Mouse (Mus musculus) liver, embryonic 11.5 days (tissue): ENCODE results near the gene Grk3. TPM values are rescaled to one million over a fixed set of nuclear protein-coding genes. Genes with fewer than 3 reads are reported as not detected.

Experiments used
- ATAC-seq: fragments of 200-750 bp; cut with Nextera tagmentation; replicated peaks from 2 replicates; pipeline ENCODE4 v1.8.0; 2017; ENCODE audit warnings: moderate number of reproducible peaks, mild to moderate bottlenecking, moderate TSS enrichment, moderate library complexity; ENCODE audit not compliant: low FRiP score
- DNase-seq: peaks from one replicate; pipeline ENCODE4 v3.0.0-alpha.2; 2017; ENCODE audit warnings: low spot score
- H3K27ac ChIP-seq: fragments of 300-500 bp; sonication (generic); 2 replicates; pipeline ENCODE4 v1.5.1; 2014; ENCODE audit warnings: mild to moderate bottlenecking, low read depth, low read length, control low read depth
- H3K27me3 ChIP-seq: fragments of 300-500 bp; sonication (generic); replicated peaks from 2 replicates; pipeline ENCODE4 v1.6.1; 2014; ENCODE audit warnings: low read length, mixed read lengths; ENCODE audit not compliant: control insufficient read depth, insufficient read depth
- H3K36me3 ChIP-seq: fragments of 300-500 bp; sonication (generic); 2 replicates; pipeline ENCODE4 v1.6.1; 2014; ENCODE audit warnings: mild to moderate bottlenecking, low read length, moderate library complexity, mixed read lengths; ENCODE audit not compliant: control insufficient read depth, insufficient read depth
- H3K4me1 ChIP-seq: fragments of 300-500 bp; sonication (generic); replicated peaks from 2 replicates; pipeline ENCODE4 v1.6.1; 2014; ENCODE audit warnings: low read length, mixed read lengths; ENCODE audit not compliant: control insufficient read depth, insufficient read depth
- H3K4me2 ChIP-seq: fragments of 300-500 bp; sonication (generic); 2 replicates; pipeline ENCODE4 v1.6.1; 2014; ENCODE audit warnings: mild to moderate bottlenecking, control low read depth, moderate library complexity
- H3K4me3 ChIP-seq: fragments of 300-500 bp; sonication (generic); 2 replicates; pipeline ENCODE4 v1.5.1; 2014; ENCODE audit warnings: low read depth, low read length, control low read depth
- H3K9ac ChIP-seq: fragments of 300-500 bp; sonication (generic); 2 replicates; pipeline ENCODE4 v1.6.1; 2014; ENCODE audit warnings: low read depth, low read length, control low read depth
- H3K9me3 ChIP-seq: fragments of 300-500 bp; sonication (generic); 2 replicates; pipeline ENCODE4 v1.6.1; 2016; ENCODE audit warnings: low read length, inconsistent platforms, mixed read lengths; ENCODE audit not compliant: control insufficient read depth
- WGBS: fragments of 180-500 bp; shearing (Covaris S2); extraction: QIAGEN DNeasy Blood & Tissue Kit; methylation state at CpG from one replicate; pipeline ENCODE4 v1.1.7; 2014; 5-methylcytosine and 5-hydroxymethylcytosine counted together
- polyA plus RNA-seq: library from polyadenylated mRNA; unstranded; fragments of >200 nt; fragmentation: Nextera tagmentation; extraction: Ambion mirVana; gene quantifications from 2 replicates; pipeline ENCODE4 v1.2.1, GENCODE M21; 2014

The Grk3 gene
- polyA plus RNA-seq, 1 experiment from 2014 or later: 4.2 TPM

- Histone ChIP-seq H3K27ac (no peak overlapping the region), H3K36me3 (no peaks in the 10 kb centered on the region), H3K9ac (no peak overlapping the region), H3K27me3 (no peaks in the 10 kb centered on the region), H3K9me3 (no peaks in the 10 kb centered on the region), H3K4me2 (no peak overlapping the region), H3K4me1 (no peaks in the 10 kb centered on the region), H3K4me3 (no peak overlapping the region)
- 90% methylated on average over 12 of the region's 12 CpGs for WGBS
- DNase-seq: no peak
- ATAC-seq: no peak
Measured at GRCm38 (mm10) chr5:112941001-112941400, 74.6 kb downstream of the Grk3 start.

GRCm38 (mm10) chr5:112936632-112937031, 79.0 kb downstream of the Grk3 start:
- Histone ChIP-seq H3K4me1 (no peaks in the 10 kb centered on the region), H3K27me3 (no peaks in the 10 kb centered on the region), H3K4me3 (no peak overlapping the region), H3K27ac (no peak overlapping the region), H3K9ac (no peak overlapping the region), H3K36me3 (no peaks in the 10 kb centered on the region), H3K9me3 (no peaks in the 10 kb centered on the region), H3K4me2 (no peak overlapping the region)
- DNase-seq (no peak), ATAC-seq (no peak)
- 75% methylated on average over 10 of the region's 10 CpGs for WGBS

GRCm38 (mm10) chr5:112935436-112935835, 80.2 kb downstream of the Grk3 start:
- 89% methylated on average over 8 of the region's 8 CpGs for whole genome bisulfite sequencing

GRCm38 (mm10) chr5:112932878-112933567, 82.6 kb downstream of the Grk3 start:
- Histone ChIP-seq H3K27ac (no peak overlapping the region), H3K9ac (no peak overlapping the region), H3K4me1 (peaks cover 3% of the 10 kb centered on the region; the same call in 1 of the 2 replicates), H3K9me3 (no peaks in the 10 kb centered on the region), H3K4me2 (no peak overlapping the region), H3K4me3 (no peak overlapping the region), H3K27me3 (no peaks in the 10 kb centered on the region), H3K36me3 (no peaks in the 10 kb centered on the region)
- WGBS: 74% methylated on average over 11 of the region's 11 CpGs
- DNase-seq (no peak), ATAC-seq (no peak)

More at GRCm38 (mm10) chr5:112935436-112935835, 80.2 kb downstream of the Grk3 start:
- H3K9ac ChIP-seq: no peak overlapping the region
- no peak overlapping the region for H3K4me2 ChIP-seq
- no peak overlapping the region for H3K4me3 ChIP-seq
- DNase-seq (no peak), ATAC-seq (no peak)
- H3K27me3 ChIP-seq: no peaks in the 10 kb centered on the region
- no peak overlapping the region for H3K27ac ChIP-seq
- H3K4me1 ChIP-seq: no peaks in the 10 kb centered on the region
- no peaks in the 10 kb centered on the region for H3K36me3 ChIP-seq
- no peaks in the 10 kb centered on the region for H3K9me3 ChIP-seq

- peaks cover 3% of the 10 kb centered on the region; the same call in 1 of the 2 replicates for H3K4me1 ChIP-seq
- H3K4me2 ChIP-seq: no peak overlapping the region
- H3K27me3 ChIP-seq: no peaks in the 10 kb centered on the region
- 80% methylated on average over 5 of the region's 5 CpGs for WGBS
- ATAC-seq (no peak), DNase-seq (no peak)
- H3K9ac ChIP-seq: no peak overlapping the region
- no peaks in the 10 kb centered on the region for H3K9me3 ChIP-seq
- H3K27ac ChIP-seq: no peak overlapping the region
- no peak overlapping the region for H3K4me3 ChIP-seq
- H3K36me3 ChIP-seq: no peaks in the 10 kb centered on the region
Measured at GRCm38 (mm10) chr5:112931901-112932300, 83.7 kb downstream of the Grk3 start.

- Histone ChIP-seq H3K27ac (no peak overlapping the region), H3K36me3 (no peaks in the 10 kb centered on the region; the same call in 1 of the 2 replicates), H3K9me3 (no peaks in the 10 kb centered on the region), H3K4me2 (no peak overlapping the region), H3K9ac (no peak overlapping the region), H3K4me3 (no peak overlapping the region), H3K27me3 (no peaks in the 10 kb centered on the region), H3K4me1 (peaks cover 3% of the 10 kb centered on the region; the same call in 1 of the 2 replicates)
- 41% methylated on average over 10 of the region's 10 CpGs for WGBS
- DNase-seq (no peak), ATAC-seq (no peak)
Measured at GRCm38 (mm10) chr5:112928201-112928881, 87.2 kb downstream of the Grk3 start.

- H3K4me2 ChIP-seq: no peak overlapping the region
- no peak overlapping the region for H3K27ac ChIP-seq
- no peak overlapping the region for H3K9ac ChIP-seq
- DNase-seq (no peak), ATAC-seq (no peak)
- H3K4me3 ChIP-seq: no peak overlapping the region
- H3K4me1 ChIP-seq: peaks cover 3% of the 10 kb centered on the region; the same call in 1 of the 2 replicates
- no peaks in the 10 kb centered on the region for H3K9me3 ChIP-seq
- H3K36me3 ChIP-seq: no peaks in the 10 kb centered on the region; the same call in 1 of the 2 replicates
- 87% methylated on average over 5 of the region's 5 CpGs for WGBS
- H3K27me3 ChIP-seq: no peaks in the 10 kb centered on the region
Measured at GRCm38 (mm10) chr5:112925422-112925821, 90.2 kb downstream of the Grk3 start.

GRCm38 (mm10) chr5:112924806-112925205, 90.8 kb downstream of the Grk3 start:
- WGBS: 88% methylated on average over 8 of the region's 8 CpGs
- H3K4me3 ChIP-seq: no peak overlapping the region
- H3K9me3 ChIP-seq: no peaks in the 10 kb centered on the region
- peaks cover 3% of the 10 kb centered on the region; the same call in 1 of the 2 replicates for H3K4me1 ChIP-seq
- no peak overlapping the region for H3K9ac ChIP-seq
- H3K27me3 ChIP-seq: no peaks in the 10 kb centered on the region
- H3K27ac ChIP-seq: no peak overlapping the region
- no peak for ATAC-seq
- H3K4me2 ChIP-seq: no peak overlapping the region
- no peak for DNase-seq
- H3K36me3 ChIP-seq: no peaks in the 10 kb centered on the region; the same call in 1 of the 2 replicates
